Mouse (Mus musculus): ENCODE data around the gene Mgat3.

Gene Mgat3

GRCm38 (mm10) chr15:80149517-80149916, 24.0 kb upstream of the Mgat3 start:
- DNase-seq (ENCODE audit: low spot score in 2 of 2) = no peak

GRCm38 (mm10) chr15:80152663-80153062, 20.9 kb upstream of the Mgat3 start:
- no peak for DNase-seq (ENCODE audit: low spot score in 2 of 2)

- no peak for DNase-seq (ENCODE audit: low spot score in 2 of 2)
These were observed 19.8 kb upstream of the Mgat3 start for GRCm38 (mm10) chr15:80153757-80154156.

GRCm38 (mm10) chr15:80155707-80156106, 17.8 kb upstream of the Mgat3 start:
- DNase-seq (ENCODE audit: low spot score in 2 of 2) = no peak

- DNase-seq (ENCODE audit: low spot score in 2 of 2) = no peak
These were observed 16.2 kb upstream of the Mgat3 start for GRCm38 (mm10) chr15:80157197-80157943.

- DNase-seq (ENCODE audit: low spot score in 2 of 2) = no peak
These were observed 15.4 kb upstream of the Mgat3 start for GRCm38 (mm10) chr15:80158001-80158706.

- no peak for DNase-seq (ENCODE audit: low spot score in 2 of 2)
These were observed 14.8 kb upstream of the Mgat3 start for GRCm38 (mm10) chr15:80158707-80159090.

- DNase-seq (ENCODE audit: low spot score in 2 of 2) = peak; percentile 53 to 57
These were observed 14.1 kb upstream of the Mgat3 start for GRCm38 (mm10) chr15:80159286-80159901.

- no peak for DNase-seq (ENCODE audit: low spot score in 2 of 2)
These were observed 13.3 kb upstream of the Mgat3 start for GRCm38 (mm10) chr15:80160223-80160622.

GRCm38 (mm10) chr15:80160726-80161125, 12.8 kb upstream of the Mgat3 start:
- no peak for DNase-seq (ENCODE audit: low spot score in 2 of 2)

GRCm38 (mm10) chr15:80161199-80161598, 12.3 kb upstream of the Mgat3 start:
- DNase-seq (ENCODE audit: low spot score in 2 of 2) = no peak

GRCm38 (mm10) chr15:80162401-80162964, 11.0 kb upstream of the Mgat3 start:
- DNase-seq (ENCODE audit: low spot score in 2 of 2) = no peak

- no peak for DNase-seq (ENCODE audit: low spot score in 2 of 2)
These were observed 10.2 kb upstream of the Mgat3 start for GRCm38 (mm10) chr15:80163274-80163673.

GRCm38 (mm10) chr15:80163716-80164115, 9.8 kb upstream of the Mgat3 start:
- no peak for DNase-seq (ENCODE audit: low spot score in 2 of 2)

- no peak for DNase-seq (ENCODE audit: low spot score in 2 of 2)
These were observed 8.1 kb upstream of the Mgat3 start for GRCm38 (mm10) chr15:80165396-80165795.

- peak in 1 of 2 experiments; percentile 22 for DNase-seq (ENCODE audit: low spot score in 2 of 2)
These were observed 4.0 kb upstream of the Mgat3 start for GRCm38 (mm10) chr15:80169484-80169883.

- no peak for DNase-seq (ENCODE audit: low spot score in 2 of 2)
These were observed 3.2 kb upstream of the Mgat3 start for GRCm38 (mm10) chr15:80170357-80170756.

- no peak for DNase-seq (ENCODE audit: low spot score in 2 of 2)
These were observed 2.2 kb upstream of the Mgat3 start for GRCm38 (mm10) chr15:80171286-80171685.

- DNase-seq (ENCODE audit: low spot score in 2 of 2) = no peak
These were observed 1.7 kb upstream of the Mgat3 start for GRCm38 (mm10) chr15:80171791-80172190.

GRCm38 (mm10) chr15:80173781-80174597, 468 bp downstream of the Mgat3 start:
- no peak for DNase-seq (ENCODE audit: low spot score in 2 of 2)

GRCm38 (mm10) chr15:80174598-80174875, 1.0 kb downstream of the Mgat3 start:
- no peak for DNase-seq (ENCODE audit: low spot score in 2 of 2)

GRCm38 (mm10) chr15:80175316-80175715, 1.8 kb downstream of the Mgat3 start:
- no peak for DNase-seq (ENCODE audit: low spot score in 2 of 2)
